Mouse (Mus musculus) R1 (cell line): ENCODE measurements at regions not wholly inside any gene's neighbourhood (a gene's known extent, or its start where the extent isn't known, plus 50 kb on each side); places are given as distances from the start of the nearest gene placed in this dataset.
"Not testable (repeated sequence)": the region's sequence is repeated elsewhere in the genome, so short reads cannot be mapped to it uniquely, and the experiment has no call there.

ENCODE experiments used
- DNase-seq: peaks from one replicate; pipeline ENCODE4 v3.0.0-alpha.2; 2018; ENCODE audit warnings: low read depth, low spot score

DNA sequence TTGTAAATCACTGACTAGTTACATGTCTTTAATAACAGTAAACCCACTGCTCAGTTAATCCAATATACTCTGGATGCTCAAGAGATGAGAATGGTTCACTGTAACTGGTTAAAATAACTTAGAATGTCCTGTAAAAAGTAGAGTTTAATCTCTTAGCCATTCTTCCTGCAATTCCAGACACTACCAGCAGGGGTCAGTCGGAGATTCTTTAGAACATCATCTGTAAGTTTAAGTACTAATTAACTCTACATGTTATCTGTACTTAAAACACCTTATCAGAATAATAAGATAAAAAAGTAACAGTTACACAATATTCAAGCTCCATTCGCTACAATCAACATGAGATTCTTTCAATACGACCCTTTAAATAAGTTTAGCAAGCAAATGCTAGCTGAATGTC is 58.7 kb upstream of the Olig3 start:
- peak; percentile 53 for DNase-seq

DNA sequence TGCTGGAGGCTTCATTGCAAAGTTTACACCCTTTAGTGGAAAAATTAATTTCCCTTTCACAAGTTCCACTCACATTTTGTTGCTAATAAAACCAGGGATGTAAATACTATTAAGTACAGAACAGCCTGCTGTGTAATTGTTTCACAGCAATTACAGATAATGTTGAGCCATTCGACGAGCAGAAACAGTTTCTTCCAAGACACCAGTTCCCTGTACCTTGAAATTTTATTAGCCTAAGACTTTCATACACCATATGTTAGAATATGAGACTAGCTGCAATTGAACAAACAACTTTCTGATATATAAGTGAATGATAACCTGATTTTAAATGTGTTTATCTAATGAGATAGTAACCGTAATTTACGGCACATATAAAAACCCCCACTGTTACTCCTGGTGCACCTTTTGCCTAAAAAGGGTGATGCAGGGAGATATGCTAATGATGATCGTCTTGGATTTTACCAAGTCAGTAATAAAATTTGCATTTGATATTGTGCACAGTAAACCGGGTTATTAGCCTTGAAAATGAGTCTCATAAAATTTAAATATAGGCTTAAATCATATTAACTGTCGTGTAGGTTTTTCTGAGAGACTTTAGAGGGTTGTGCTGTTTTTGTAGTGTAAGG is 60.8 kb upstream of the Olig3 start:
- no peak for DNase-seq

DNA sequence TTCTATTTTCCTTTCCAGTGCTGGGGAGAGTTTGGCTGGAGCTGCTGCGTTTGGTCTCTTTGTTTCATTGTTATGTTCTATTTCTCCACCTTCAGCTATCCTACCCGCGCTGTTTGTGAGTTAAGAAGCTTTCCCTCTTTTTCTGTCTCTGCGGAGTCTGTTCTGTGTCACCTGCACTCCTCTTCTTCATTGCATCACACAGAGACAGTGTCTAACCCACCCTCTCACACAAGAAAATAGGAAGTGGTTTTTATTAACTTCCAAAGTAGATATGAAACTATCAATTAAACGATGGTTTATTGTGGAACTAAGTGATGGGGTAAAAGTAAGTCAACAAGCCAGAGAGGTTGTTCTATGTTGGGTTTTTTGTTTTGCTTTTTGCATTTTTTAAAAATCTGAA is 64.9 kb upstream of the Olig3 start:
- no peak for DNase-seq

DNA sequence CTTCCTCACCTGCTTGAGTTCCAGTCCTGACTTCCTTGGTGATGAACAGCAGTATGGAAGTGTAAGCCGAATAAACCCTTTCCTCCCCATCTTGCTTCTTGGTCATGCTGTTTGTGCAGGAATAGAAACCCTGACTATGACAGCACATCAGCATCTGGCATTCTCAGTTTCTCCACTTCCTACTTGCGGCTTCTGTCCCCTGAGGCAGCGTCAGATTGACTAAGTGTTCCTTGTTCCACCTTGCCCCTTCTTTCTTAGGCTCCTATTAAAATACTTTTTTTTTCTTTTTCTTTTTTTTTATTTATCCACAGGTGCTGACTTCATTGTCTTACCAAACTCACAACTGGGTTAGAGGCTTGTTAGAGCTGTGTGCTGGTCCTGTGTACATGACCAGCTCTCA is 65.3 kb upstream of the Olig3 start:
- DNase-seq, result not testable (repeated sequence)

DNA sequence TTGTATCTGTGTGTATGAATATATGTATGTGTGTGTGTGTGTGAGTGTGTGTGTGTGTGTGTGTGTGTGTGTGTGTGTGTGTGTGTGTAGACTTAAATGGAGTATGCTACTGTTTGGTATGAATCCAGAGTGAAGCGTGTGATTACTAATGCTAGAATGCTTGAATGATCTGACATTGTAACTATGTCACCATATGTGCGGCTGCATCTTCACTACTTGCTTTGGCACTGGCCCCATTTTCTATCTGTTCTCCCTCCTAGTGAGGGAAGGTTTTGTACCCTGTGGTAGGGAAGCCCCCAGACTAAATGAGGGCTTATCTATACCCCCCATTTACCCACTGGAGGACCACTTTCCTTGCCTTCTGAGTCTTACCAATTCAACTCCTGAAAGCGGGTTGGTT is 74.2 kb upstream of the Olig3 start:
- DNase-seq, result no peak

DNA sequence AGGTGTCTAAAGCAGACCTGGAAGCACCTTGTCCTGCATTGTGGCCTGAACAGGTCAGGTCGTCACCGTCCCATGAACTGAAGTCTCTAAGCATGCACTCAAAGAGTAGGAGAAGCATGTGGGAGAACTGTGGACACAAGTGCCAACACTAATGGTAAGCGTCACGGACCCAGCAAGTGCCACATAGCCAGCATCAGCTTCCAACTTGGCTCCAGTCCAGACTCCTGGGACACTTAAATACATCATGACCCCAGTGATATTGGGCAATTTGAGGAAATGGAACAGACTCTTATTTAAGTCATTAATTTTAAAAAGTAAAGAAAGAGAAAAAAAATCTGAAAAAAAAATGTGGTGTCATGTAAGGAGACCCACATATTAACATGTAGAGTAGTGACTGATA is 75.3 kb upstream of the Olig3 start:
- no peak for DNase-seq

DNA sequence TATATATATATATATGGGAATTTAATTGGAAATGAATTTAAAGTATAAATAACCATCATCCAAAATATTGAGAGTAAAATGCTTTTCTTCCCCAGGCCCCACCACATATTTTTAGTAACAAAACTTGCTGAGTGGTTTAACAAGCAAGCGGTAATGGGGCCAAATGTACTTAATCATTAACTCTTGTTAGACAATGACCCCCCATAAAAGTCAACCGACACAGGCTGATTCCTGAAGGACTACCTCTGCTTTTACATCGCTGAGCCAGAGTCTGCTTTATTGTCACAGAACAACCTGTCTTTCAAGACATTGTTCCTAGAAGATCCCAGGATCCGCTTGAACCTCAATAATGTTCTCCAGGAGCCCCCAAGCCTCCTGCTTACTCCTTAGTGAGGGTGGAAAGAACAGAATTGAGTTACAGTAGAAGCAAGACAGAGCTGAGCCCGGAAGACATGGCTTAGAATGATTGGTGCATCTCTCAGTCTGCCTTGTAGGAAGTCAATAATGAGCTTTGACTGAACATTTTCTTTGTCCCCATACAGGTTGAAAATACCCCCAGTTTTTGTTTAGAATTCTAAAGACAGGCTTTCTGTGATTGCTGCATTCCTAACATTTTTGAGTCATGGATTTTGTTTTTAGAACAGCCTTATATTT is 78.0 kb upstream of the Olig3 start:
- DNase-seq, result no peak

DNA sequence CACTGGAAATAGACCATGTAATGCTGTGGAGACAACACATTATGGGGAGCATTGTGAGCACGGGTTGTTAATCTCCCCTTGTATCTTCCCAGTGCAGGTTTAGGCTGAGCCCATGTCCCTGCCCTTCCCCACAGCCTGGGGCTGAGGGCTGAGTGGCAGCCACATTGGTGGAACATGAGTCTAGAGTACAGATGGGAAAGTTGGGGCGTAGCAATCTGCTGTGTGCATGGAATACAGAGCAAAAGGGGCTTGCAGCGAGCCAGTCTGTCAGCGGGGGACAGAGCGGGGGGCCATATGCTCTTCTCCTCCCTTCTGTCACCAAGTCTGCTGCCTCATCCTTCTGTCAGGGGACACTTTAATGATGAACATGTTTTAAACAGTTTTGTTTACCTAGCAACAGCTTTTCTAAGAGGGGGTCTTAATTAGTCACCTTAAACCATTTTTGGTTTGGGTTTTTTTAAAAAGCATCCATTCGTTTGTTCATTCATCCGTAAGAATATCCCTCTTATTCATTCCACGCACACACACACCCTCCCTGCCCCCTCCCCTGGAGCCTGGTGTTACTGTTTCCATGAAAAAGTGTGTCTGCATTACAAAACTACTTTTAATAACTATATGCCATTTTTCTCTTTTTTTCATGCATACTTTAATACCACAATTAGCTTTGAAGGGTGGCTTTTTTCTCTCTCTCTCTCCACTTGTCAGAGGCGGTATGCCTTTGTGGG is 79.1 kb upstream of the Olig3 start:
- no peak for DNase-seq

DNA sequence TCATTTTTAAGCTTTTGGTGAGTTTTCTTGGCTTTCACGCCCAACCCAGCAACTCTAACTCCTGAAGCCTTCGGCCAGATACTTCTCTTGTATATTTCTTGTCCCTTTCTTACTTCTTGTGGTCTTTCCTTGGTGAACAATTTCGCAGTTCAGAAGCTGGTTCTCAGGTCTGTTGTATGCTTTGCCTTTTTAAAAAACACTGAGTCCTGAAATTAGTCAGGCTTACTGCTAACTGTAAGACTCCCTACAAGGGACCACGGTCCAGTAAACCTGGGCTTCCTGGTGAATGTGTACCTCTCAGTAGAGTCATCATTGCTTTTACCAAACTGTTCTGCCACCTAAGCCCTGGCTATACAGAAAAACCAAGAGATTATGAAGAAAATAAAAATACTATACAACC is 81.3 kb upstream of the Olig3 start:
- DNase-seq, result no peak

DNA sequence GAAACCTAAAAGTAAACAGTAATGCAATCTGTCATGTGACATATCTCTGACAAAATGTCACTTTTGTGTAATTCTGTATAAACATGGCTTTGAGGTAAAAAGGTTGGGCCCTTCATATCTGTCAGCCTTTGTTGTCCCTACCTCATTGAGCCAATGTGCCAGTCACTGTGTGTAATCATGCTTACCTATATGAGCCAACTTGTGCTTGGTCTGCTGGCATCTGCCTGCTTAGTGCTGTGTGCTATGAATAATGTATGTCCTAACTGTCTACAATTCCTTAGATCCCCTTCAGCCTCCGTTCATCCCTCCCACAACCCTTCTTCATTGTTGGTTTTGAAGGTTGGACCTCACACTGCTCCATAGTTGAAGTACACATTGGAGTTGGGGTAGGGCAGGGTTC is 86.9 kb upstream of the Olig3 start:
- no peak for DNase-seq

DNA sequence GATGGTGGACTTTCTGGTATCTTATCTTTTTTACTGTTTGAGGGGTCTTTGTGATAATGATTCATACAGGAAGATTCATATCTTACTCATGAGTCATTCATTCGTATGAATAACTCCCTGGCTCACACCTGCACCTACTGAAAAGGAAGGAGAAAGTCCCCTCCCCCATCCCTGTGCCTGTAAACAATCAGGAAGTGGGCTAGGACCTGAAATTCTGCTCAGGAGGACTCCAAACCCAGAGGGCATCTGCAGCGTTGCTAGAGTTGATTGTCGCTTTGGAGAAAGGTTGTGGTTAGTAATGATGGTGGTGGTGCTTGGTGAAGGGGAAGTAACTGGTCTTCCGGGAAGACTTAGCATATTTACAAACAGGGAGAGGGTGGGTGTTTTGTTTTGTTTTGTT is 88.3 kb upstream of the Olig3 start:
- no peak for DNase-seq

DNA sequence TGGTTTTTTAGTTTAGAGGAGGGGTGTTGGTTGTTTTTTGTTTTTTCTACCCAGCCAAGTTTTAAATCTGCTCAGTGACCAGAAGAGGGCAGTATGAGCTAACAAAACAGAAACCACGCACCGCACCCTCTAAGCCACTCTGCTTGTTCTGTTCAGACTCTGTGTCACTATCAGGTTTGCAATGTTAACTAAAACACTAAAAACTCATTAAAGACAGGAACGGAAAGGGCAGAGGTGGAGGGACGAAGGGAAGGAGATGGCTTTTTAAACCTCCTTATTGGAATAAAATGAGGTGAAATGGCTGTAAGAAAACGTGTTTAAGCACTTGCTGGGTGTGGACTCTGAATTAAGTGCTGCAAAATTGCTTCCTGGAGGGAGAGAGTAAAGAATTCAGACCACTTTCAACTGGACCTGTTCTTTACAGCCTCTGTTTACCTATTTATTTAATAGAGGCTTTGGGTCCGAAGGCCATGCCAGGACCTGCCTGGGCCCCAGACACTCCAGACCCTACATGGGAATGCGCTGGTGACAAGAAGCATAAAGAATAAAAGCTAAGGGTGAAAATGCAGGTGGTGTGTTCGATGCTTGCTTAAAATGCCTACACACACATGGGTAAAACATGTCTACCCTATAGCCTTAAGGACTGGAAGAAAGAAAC is 116.1 kb upstream of the Olig3 start:
- peak; percentile 75 for DNase-seq

DNA sequence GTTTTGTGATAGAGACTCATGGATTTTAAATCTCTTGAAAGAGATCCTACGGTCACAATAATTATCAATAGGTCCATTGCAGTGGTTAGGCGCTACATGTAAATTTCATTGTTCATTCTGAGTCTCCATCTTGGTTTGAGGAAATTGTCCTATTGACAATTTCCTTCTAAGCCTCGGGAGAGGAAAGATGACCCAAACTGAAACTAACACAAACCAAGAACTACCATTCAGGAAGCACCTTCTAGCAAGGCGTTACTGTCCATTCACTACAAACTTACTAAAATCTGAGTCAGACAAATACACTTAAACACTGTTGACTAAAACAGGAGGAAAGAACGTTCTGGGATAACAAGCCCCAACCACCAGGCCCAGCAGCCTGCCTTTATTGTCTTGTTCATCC is 140.1 kb upstream of the Olig3 start:
- no peak for DNase-seq

DNA sequence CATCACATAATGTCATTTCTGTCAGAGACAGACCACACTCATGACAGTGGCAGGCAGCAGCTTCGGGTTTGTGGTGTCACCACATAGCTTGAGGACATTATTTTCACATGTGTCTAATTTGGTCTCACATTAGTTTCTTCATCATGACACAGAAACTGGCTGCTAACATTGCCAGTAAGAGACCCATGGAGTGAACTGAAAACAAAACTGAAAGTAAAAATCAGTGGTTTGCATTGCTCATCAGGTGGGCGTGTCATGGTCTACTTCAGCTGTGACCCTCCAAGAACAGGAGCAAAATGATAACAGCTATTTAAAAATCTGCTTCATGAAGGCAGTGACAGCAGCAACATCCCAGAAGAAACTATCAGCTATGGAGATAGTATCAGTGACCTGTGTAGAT is 146.6 kb upstream of the Olig3 start:
- DNase-seq, result no peak

DNA sequence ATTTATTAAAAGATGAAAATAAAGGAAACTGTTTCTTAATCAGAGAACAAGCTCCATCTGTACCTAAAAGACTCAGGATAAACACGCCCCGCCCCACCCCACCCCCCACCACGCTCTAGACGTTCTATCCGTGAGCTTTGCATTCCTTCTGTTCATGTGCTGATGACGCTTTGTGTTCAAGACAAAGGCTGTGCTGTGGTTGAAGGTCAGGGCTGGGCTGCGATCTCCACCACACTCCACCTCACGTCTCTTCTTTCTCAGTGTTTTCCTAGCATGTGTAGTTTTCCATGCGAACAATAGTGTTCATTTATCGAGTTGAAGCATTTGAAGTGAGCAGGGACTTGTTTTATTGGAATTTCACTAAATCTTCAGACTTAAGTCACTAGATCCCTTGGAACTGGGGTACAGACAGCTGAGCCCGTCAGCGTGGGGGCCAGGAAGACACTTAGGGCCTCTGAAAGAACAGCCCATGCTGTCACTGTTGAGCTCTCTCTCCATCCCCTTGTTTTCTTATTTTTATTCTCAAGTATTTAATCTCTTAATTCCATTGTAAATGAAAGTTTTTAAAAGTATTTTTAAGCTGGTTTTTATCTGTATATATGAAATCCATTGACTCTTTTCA is 148.1 kb upstream of the Olig3 start:
- DNase-seq, result peak; percentile 99

DNA sequence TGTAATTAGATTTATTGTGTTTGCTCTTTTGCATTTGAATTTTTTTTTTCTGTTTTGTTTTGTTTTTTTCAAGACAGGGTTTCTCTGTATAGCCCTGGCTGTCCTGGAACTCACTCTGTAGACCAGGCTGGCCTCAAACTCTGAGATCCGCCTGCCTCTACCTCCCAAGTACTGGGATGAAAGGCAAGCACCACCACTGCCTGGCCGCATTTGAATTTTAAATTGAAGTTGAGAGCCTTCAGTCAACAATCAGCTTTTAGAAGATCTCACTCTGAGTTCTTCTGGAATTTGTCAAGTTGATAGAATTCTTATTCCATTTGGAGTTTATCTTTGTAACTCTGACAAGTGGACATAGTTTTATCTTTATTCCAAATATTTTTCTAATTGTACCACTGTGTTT is 148.8 kb upstream of the Olig3 start:
- peak; percentile 87 for DNase-seq

DNA sequence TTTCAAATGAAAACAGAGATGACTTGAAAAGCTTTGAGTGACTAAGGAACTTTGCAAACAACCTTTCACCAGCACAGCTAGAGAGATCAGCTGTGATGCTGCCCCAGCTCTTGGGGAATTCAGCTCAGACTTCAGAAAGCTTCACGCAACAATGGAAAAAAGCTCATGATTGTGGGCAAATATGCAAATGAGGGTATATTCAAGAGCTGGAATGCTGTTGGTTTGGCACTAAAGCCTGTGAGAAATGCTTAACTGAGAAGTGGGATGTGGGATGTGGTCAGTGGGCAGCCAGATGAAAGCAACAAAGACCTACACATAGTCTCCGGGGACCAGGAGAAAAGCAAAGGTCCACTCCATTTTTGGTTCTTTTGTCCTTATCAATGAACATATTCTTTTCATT is 156.0 kb upstream of the Olig3 start:
- no peak for DNase-seq

DNA sequence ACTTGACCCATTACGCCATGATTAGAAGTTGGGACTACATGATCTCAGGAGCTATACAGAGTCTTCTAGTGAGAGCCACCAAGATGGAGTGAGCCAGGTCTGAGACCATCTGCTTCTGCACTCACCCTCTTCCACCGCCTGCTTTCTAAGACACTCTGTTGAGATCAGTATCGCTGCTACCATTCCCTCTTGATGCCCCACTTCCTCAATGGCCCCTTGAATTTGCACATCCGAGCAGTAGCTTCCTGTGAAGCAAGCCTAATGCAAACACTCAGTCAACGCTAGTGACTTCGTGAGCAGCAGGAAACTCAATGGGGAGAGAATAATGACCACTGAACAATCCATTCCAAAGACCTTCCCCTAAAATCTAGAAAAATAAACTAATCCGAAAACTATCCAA is 160.7 kb upstream of the Olig3 start:
- DNase-seq, result no peak

DNA sequence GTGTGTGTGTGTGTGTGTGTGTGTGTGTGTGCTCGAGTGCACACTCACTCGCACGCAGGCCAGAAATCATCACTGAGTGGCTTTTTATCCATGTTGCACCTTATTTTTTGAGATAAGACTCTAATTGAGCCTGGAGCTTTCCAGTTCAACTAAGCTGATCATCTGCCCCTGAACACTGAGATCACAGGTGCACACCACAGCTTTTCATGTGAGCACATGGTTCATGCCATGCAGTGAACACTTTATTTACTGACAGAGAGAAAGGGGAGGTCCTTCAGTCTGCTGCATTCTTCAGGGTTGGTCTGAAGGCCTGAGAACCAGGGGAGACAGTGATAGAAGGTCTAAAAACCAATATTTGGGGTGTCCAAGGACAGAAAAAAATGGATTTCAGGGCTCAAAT is 161.7 kb upstream of the Olig3 start:
- no peak for DNase-seq

DNA sequence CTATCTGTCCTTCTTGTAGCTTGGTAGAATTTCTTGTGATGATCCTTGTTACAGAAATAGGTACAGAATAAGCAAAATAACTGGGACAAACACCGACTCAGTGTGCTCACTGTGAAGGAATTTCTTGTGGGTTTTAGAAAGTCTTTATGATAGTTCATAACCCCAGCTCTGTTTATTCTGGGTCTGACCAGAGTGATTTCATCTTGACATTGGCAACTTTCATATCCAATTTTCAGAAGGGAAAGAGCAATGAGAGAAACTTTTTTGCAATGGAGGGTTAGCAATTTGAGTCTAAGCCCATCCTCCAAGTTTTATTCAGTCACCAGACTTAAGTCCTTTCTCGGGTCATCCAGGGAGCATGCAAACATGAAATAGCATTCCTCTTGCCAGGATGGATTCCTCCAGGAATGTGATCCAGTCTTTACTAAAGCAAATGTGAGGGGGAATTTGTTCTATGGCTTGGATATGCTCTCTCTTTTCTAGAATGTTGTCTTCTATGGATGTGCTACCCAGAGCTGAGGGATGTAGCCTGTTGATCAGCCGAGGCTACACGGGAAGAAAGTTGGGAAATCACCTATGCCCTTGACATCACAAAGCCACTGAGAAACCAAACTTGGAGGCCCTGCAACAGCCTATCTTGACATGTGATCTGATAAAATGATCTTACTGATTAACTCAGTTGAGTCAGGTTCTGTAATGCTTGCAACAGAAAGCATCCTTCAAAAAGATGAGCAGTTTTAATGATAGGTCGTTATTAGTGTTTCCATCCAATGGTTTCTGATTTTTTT is 163.2 kb upstream of the Olig3 start:
- DNase-seq, result no peak

DNA sequence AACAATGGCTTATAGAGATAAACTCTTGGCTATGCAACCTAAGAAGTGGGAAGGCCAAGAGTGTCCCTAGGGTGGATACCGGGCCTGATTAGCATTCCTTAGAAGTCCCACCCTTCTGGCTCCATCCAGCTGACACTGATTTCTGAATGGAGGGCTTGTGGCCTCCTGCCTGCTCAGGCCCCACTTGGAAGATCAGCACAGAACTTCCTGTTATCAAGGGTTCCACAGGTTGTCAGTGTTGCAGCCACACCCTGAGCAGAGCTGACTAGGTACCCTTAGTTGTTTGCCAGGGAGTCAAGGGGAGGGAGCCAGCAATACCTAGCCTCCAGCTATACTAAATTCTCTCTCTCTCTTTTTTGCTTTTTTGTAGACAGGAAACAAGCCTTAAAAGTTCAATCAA is 164.1 kb upstream of the Olig3 start:
- DNase-seq, result peak; percentile 51
